Mouse (Mus musculus) cerebellum, adult 9-10 months (tissue): ENCODE measurements around the gene Txnrd1.

Source experiments
- DNase-seq: peaks from one replicate; pipeline ENCODE4 v3.0.0; 2022

The Txnrd1 gene

GRCm38 (mm10) chr10:82919404-82919980, 85.7 kb downstream of the Txnrd1 start:
- DNase-seq: no peak

- DNase-seq: no peak
Observed at GRCm38 (mm10) chr10:82923547-82923946, 89.8 kb downstream of the Txnrd1 start.

GRCm38 (mm10) chr10:82924750-82925149, 91.0 kb downstream of the Txnrd1 start:
- DNase-seq: no peak

GRCm38 (mm10) chr10:82925624-82926023, 91.9 kb downstream of the Txnrd1 start:
- no peak for DNase-seq

- no peak for DNase-seq
Observed at GRCm38 (mm10) chr10:82935018-82935633, 101.4 kb downstream of the Txnrd1 start.

- no peak for DNase-seq
Observed at GRCm38 (mm10) chr10:82935774-82936173, 102.0 kb downstream of the Txnrd1 start.
